Mouse (Mus musculus): ENCODE measurements around the gene Kdm5b.

GRCm38 (mm10) chr1:134674312-134674711 lies 114.3 kb downstream of the Kdm5b start:
- no peak for TF ChIP-seq POLR2A (IDR thresholded peaks at IDR 0.05; ENCODE audit: borderline replicate concordance, control insufficient read depth, low read depth, low read length)
- TF ChIP-seq CTCF (IDR thresholded peaks at IDR 0.05; ENCODE audit: control insufficient read depth, insufficient read depth, low read length), result peak; percentile 68

Measured in bone marrow, adult 2 months (tissue).